Mouse (Mus musculus) left cerebral cortex, postnatal 36 days (tissue): ENCODE data around the gene Papola. TPM values are rescaled to one million over a fixed set of nuclear protein-coding genes. Genes with fewer than 3 reads are reported as not detected.

Source experiments
- DNase-seq, 2 experiments: peaks; one replicate each; pipeline ENCODE4 v3.0.0; 2021 to 2022; ENCODE audit warnings: low spot score in 2 of 2, mixed read lengths in 1 of 2
- intact Hi-C: fragments of 180-260 bp; cut with DNase I; formaldehyde crosslinking; loops from one replicate; pipeline ENCODE4 v1.15.1; 2025
- total RNA-seq, 2 experiments: library from RNA; stranded (reverse); gene quantifications; 2 replicates each; pipeline ENCODE4 v1.2.3; 2021

Papola gene
- total RNA-seq = 100 to 1,000 TPM; 122 to 164 TPM

DNA sequence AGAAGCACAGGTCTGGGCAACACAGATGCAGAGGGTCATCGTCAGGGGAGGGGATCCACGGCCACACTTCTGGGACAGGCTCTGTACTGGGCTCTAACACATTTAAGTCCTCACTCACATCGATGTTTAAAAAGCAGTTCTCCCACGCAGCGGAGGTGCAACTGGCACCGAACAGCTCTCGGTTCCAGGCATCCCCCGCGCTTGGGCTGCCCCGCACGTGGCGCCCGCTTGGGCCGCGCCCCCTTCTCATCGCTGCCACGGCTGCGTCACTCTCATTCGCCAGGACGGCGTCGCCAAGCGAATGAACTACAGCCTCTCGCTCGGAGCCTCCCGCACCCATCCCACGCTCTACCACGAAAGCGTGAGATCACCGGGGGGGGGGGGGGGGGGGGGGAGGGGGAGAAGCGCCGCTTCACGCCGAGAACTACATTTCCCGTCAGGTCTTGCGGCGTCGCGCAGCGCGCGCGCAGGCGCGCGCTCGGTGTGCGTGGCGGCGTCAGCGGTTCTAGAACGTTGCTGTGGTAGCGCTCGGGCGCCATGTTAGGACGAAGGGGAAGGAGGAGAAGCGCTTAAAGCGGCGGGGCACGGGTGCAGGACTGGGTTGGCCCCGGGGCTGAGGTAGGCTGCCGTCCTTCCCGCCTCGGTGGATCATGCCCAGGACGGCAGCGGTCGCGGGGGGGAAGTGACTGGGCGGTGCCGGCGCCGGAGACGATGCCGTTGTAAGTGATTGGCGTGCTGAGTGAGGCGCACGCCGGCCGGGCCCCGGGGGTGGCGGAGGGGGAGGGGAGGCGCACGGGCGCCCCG lies at the start of gene Papola:
Papola (plus strand) TSS at position 499 of the 804 bp plus-strand sequence.
- intact Hi-C loops = loop anchor here (5.0 kb wide), 1 partner anchor 97 kb away; the partner anchor contains the start of gene Atg2b
- peak; percentile 89 to 90 for DNase-seq

DNA sequence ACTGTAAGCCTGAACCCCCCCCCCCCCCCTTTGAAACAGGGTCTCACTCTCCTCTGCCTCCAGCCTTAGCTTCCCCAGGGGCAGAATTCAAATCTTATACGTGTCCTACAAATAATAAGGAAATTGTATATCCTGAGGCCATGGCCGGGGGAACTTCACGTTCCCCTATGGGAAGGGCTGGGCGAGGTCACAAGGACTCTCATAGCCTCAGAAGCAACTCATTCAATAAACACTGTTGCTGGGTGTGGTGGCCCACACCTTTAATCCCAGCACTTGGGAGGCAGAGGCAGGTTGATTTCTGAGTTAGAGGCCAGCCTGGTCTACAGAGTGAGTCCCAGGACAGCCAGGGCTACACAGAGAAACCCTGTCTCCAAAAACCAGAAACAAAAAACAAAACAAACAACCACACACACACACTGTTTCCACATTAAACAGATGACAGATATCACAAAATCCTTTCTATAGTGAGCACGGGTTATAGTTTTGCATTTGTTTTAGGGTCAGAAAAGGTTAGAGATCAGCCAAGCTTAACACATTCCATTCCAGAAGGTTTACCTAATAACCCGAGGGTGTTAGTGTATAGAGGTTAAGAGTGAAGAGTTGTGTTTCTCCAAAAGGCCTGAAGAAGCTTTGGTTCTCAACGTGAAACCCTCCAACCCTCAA lies 49.1 kb upstream of the Papola start:
- DNase-seq = no peak

DNA sequence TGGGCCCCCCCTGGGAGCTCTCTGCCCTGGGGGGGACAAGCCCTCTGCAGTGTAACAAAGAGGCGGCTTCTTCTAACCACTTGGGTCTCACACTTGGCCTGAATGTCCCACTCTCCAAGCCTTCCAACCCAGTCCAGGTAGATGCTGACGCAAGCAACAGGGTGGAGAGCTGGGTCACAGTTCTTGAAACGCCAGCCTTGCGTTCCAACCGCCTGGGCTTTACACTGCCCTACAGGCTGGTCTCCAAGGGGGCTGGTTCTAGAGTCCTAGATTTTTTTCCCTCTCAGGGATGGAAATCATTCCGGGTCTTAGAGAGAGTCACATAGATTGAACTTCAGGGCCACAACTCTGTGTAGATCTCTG lies 48.6 kb upstream of the Papola start:
- no peak for DNase-seq
- intact Hi-C loops = no loop called here

More for the DNA sequence above, 49.1 kb upstream of the Papola start:
- intact Hi-C loops = no loop called here

DNA sequence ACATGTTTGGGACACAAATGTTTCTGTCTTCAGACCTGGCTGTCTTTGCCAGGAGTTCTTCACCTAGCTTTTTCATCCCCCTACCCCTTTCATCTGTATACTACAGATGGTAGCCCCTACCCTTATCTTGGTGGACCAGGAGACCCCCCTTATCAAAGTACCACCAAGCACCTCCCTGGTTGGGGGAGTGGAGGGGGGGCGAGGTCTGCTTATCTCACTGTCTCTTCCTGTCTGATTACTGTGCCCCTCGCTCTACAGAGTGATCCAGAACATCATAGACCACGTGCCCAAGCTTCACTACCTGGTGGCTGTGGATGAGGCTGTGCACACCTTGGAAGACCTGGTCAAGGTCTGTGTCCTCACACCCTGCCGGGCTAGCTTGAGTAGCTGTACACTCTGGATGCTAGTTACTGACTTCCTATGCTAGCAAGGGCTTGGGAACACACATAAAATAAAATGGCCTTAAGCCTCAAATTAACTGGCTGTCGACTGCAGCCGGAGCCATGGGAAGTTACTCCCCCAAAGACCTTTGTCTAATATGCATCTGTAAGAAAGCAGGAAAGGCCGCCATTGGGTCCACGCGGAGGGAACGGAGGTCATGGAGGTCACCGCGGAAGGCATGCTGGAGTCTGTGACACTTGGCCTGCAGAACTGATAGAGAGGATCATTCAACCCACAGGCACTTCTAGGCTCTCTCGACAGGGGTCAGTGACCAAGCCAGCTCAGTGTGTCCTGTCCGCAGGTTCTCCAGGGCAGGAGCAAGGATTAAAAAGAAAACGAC lies 46.0 kb upstream of the Papola start:
- DNase-seq = no peak
- intact Hi-C loops = no loop called here

DNA sequence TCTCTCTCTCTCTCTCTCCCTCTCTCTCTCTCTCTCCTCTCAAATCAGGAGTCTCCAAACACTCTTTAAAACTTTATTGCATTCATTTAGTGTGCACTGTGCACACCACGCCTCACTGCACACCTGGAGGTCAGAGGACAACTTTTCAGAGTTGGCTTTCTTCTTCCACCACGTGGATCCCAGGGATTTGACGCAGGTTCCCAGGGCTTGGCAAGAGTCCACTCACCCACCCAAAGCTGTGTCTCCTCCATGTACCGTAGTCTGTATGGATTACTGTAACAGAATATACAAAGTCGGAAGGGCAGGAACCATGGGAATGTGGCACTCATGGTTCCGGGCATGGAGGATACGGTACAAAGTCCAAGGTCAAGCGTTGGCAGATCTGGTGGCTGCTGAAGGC lies 44.8 kb upstream of the Papola start:
- no peak for DNase-seq
- intact Hi-C loops = no loop called here

DNA sequence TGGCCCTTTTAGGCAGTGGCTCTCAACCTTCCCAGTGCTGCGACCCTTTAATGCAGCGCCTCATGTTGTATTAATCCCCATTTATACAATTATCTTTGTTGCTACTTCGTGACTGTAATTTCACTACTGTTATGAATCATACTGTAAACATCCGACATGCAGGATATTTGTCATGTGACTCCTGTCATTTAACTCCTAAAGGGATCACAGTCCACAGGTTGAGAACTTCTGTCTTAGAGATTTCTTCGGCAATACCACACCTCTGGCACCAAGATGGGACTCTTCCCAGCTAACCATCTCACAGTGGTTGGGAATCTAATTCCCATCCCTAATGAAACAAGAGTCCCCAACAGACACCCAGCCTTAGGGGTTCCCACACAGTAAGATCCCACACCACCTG lies 36.4 kb upstream of the Papola start:
- no peak for DNase-seq
- intact Hi-C loops = no loop called here

DNA sequence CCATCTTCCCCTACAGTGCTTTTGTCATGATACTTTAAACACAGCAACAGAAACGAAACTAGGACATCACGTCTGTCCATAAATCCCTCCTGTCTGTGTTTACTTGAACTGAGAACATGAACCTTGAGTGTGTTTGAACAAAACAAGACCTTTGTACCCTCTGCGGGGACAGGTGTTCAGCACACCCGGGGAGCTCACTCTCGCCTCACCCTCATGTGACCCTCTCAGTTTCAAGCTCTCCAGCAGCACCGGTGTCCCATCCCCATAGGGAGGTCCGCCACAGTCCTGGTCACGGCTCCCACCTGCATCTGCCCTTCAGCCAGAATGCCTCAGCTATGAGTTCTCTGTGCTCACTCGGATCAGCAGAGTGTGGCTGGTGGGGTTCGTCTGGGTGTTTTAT lies 30.7 kb upstream of the Papola start:
- intact Hi-C loops = no loop called here
- no peak for DNase-seq

DNA sequence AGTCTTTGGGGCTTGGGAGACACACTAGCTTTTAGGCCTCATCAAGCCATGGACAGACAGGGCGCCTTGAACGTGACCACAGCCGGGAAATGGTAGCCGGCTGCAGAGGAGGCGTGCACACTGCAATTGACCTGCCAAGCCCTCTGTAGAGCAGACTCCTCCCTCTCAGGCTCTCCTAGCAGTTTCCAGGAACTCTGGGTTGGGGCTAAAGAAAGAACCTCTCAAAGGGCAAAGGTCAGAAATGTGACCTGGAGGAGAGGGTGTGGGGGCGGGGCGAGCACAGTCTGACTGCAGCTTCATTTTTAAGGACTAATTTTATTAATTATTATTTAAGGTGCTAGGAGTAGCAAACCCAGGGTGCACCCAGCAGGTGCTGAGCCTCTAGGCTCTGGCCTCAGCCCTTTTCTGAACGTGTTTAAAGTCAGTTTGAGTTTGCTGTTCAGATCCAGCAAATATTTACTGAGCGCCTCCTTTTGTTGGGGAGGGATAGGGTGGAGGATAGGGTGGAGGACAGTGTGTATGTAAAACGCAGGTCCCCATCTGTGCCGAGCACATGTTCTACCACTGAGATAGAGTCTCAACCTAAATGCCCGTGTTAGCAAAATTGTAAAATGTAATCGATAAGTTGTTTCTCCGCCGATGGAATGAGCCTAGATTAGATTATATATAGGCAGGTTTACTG lies 26.5 kb upstream of the Papola start:
- no peak for DNase-seq

DNA sequence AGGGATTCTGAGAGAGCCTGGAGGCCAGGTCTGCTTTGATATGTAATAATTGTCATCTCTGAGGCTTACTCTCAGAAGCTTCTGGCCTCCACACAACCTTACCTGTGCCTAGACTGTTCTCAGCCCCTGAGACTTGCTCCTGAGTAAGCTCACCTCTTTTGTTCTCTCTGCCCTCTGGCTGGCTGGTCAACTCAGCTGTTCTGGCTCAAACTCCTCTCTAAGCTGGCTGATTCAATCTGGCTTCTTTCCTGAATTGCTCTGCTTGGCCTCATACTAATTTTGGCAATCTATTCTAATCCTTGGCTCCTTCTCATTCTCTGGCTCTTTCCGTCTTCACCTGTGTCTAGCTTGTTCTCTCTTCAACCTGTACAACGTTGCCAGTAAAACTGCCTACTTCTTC lies 25.6 kb upstream of the Papola start:
- intact Hi-C loops = no loop called here
- no peak for DNase-seq

More for the DNA sequence above, 26.5 kb upstream of the Papola start:
- intact Hi-C loops = no loop called here

DNA sequence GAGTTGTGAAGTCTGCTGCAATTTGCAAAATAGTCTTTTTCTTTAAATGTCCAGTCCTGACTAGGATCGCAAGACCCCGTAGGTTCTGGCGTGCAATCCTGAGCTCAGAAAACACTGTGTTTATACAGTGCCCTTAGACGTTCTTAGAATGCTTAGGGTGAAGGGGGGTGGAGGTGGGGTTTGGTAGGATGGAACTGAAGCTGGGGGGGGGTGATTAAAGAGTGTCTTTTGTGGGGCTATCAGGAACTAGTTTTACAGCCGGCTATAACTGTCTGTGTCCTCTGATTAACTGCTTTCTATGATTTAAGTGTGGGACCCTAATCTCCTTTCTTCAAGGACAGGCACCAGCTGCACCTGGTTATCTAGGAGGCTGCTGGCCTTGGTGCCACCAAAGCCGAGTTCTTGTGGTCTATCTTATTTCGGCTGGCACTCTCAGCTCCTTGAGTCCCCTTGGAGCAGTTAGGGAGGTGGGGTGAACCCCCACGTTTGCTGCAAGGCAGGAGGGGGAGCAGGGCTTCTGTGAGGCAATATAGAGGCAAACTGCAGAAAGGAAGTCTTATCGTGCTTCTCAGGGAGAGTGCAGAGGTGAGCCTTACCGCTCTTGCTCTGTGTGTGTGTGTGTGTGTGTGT lies 24.5 kb upstream of the Papola start:
- DNase-seq = no peak
- intact Hi-C loops = loop anchor here (5.0 kb wide), 1 partner anchor 48 kb away; no protein-coding TSS in a partner anchor

DNA sequence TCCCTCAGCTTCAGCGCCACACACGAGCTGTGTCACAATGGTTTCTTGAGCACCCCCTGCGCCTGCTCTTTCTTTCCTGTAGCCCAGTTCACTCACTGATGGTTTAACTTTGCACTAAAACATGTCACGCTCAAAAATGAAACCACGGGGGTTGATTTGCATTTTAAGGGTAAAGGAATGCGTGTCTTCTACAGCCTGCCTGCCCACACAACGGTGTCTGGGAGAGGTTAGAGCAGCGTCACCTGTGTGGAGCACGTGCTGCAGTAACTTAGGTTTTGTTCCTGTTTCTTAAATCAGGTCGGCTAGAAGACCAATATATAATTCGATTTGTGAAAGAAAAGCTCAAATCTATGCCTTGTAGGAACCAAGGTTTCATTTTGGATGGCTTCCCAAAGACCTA lies 23.3 kb upstream of the Papola start:
- intact Hi-C loops = loop anchor here (5.0 kb wide), 1 partner anchor 49 kb away; no protein-coding TSS in a partner anchor
- DNase-seq = peak in 1 of 2 experiments; percentile 5

DNA sequence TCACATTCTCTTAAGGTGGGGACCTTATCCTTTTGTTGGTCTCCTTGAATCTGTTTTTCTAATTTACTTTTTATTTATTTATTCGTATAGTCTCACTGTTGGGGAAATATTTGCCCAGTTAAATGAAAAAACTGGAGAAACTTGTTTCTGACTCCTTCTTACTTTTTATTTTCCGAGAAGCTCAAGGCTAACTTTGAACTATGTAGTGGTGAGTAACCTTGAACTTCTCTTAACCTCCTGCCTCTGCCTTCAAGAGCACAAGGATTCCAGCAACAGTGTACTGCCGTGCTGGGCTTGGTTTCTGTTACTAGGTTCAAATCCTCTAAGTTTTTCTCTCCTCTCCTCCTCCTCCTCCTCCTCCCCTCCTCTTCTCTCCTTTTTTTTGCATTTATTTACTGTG lies 22.9 kb upstream of the Papola start:
- DNase-seq = no peak
- intact Hi-C loops = loop anchor here (5.0 kb wide), 1 partner anchor 49 kb away; no protein-coding TSS in a partner anchor

DNA sequence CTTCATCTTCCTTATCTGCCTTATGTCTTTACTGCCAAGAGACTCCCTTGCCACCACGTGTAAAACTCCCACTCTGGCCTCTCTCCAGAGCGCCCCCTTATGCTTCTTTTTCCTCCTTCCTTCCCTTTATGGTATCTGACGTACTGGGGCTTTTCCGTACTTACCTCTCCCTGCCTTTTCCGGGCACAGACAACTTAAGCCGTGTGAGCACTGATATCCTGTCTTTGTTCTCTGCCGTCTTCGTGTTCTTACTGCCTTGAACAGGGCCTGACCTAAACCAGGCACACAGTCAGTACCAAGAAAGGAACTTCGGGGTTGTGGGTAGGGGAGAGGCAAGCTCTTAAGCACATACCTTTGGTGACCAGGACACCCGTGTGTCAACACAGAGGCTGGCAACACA lies 14.8 kb upstream of the Papola start:
- no peak for DNase-seq
- intact Hi-C loops = no loop called here

DNA sequence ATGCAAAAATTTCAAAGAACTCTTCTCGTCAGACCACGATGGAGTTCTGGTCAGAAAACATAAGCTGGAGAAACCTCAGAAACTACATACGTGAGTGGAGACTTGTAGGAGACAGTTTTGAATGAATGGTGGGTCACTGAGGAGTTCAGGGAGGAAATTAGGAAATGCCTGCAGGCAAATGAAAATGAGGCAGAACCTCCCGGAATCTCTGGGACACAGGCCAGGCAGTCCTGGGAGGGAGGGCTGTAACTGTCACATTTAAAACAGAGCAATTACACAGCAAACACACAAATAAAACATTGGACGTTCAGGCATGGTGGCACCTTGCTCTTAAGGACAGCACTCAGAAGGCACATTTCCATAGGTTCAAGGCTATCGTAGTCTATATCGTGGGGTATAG lies 9.6 kb upstream of the Papola start:
- no peak for DNase-seq
- intact Hi-C loops = no loop called here

DNA sequence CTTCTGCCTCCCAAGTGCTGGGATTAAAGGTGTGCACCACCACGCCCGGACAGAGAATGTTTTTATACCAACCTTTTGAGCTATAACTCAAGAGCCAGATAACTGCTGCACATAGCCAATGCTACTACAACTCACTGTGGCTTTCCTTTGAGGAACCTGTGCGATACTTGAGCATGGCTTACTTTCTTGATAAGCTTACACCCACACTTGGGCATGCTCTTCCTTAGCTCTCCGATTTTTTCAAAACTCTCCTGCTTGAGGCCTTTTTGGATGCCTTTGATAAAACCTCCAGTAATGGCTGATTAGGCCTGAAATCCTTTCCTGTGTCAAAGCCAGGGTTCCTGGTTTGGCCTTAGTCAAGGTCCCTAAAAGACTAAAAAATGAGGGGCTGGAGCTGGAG lies 6.8 kb upstream of the Papola start:
- intact Hi-C loops = no loop called here
- DNase-seq = no peak

DNA sequence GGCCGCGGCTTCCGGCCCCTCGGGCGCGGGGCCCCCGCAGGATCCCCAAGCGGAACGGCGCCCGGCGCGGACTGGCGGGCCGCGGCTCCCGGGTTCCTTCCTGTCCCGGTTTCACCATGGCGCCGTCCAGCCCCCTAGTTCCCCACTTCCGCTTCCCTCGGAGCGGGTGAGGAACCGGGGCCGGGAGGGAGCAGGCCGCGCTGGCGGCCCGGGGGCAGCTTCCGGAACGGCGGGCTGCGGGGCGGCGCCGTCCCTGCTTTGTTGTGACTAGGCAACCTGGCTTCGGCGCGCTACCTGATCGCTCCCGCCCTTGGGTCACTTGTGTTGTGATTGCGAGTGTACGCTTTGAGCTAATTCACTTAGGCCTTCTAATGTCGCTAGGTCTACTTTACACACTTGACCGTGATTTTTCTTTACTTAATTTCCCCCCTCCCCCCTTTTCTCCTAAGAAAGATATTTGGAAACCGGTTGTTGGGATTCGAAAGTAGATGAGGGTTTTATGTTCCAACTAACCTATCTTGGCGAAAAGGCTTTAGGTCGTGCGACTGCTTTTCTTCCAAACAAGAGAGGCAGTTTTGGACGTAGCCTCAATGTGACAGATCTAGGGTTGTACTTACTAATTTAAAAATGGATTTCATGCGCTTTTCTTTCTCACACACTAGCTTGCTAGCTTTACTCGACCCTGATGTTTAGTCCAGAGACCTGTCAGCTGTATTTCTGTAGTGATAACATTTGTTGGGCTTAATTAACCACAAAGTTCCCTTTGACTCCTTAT lies 693 bp downstream of the Papola start:
- intact Hi-C loops = loop anchor here (5.0 kb wide), 1 partner anchor 98 kb away; the partner anchor contains the start of gene Atg2b

DNA sequence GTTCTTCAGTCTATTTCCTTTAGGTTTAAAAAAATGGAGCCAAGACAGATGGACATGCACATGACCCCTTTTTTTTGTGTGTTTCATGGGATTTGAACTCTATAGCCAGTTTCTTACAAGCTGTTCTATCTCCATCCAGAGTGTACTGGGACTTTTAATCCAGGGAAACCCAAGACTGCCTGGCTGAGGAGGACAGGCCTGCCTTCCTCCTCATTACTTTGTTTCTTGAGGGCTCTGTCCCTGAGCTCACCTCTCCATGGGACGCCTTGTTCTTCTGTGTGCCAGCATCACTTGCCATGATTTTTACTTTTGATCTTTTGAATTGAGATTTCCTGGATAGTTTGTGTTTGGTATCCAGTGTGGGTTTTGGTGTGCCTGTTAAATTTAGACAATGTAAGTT lies 1.6 kb downstream of the Papola start:
- intact Hi-C loops = no loop called here
- DNase-seq = no peak

More for the DNA sequence above, 693 bp downstream of the Papola start:
- peak in 1 of 2 experiments; percentile 80 for DNase-seq

DNA sequence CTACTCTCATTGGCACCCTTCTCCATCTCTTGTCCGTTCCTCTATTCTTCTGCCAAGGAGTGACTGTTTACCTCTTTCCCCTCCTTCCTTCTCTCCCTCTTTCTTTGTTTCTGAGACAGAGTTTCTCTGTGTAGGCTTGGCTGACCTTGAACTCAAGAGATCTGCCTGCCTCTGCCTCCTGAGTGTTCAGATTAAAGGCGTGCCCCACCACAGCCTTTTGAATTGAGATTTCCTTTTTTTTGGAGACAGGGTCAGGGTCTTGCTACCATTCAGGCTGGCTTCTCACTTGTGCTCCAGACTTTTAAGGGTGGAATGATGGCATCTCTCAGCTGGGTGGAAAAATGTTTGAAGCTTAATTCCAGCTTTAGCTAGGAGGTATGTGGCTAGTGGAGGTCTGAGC lies 3.1 kb downstream of the Papola start:
- intact Hi-C loops = no loop called here

More for the DNA sequence above, 3.1 kb downstream of the Papola start:
- DNase-seq = no peak
